Mouse (Mus musculus) embryonic facial prominence, embryonic 10.5 days (tissue): Measurements from ENCODE around the gene Sema4c. TPM values are rescaled to one million over a fixed set of nuclear protein-coding genes. Genes with fewer than 3 reads are reported as not detected.

Experiments
- DNase-seq: peaks from one replicate; pipeline ENCODE4 v3.0.0-alpha.2; 2017; ENCODE audit warnings: low spot score
- H3K27ac ChIP-seq: fragments of 300-500 bp; sonication (generic); replicated peaks from 2 replicates; pipeline ENCODE4 v1.5.1; 2016; ENCODE audit warnings: mild to moderate bottlenecking
- H3K27me3 ChIP-seq: fragments of 300-500 bp; sonication (generic); replicated peaks from 2 replicates; pipeline ENCODE4 v1.6.1; 2016; ENCODE audit warnings: low read depth, mild to moderate bottlenecking; ENCODE audit not compliant: poor library complexity, severe bottlenecking
- H3K36me3 ChIP-seq: fragments of 300-500 bp; sonication (generic); replicated peaks from 2 replicates; pipeline ENCODE4 v1.6.1; 2016; ENCODE audit warnings: mild to moderate bottlenecking, moderate library complexity
- H3K4me1 ChIP-seq: fragments of 300-500 bp; sonication (generic); 2 replicates; pipeline ENCODE4 v1.6.1; 2016
- H3K4me3 ChIP-seq: fragments of 300-500 bp; sonication (generic); 2 replicates; pipeline ENCODE4 v1.5.1; 2016; ENCODE audit warnings: mild to moderate bottlenecking, moderate library complexity
- H3K9me3 ChIP-seq: fragments of 300-500 bp; sonication (generic); 2 replicates; pipeline ENCODE4 v1.6.1; 2016; ENCODE audit warnings: mild to moderate bottlenecking
- WGBS: fragments of 180-500 bp; shearing (Covaris S2); methylation state at CpG from one replicate; pipeline ENCODE4 v1.1.7; 2016; 5-methylcytosine and 5-hydroxymethylcytosine counted together
- polyA plus RNA-seq: library from polyadenylated mRNA; unstranded; fragments of >200 nt; fragmentation: Nextera tagmentation; extraction: Ambion mirVana; gene quantifications from 2 replicates; pipeline ENCODE4 v1.2.1, GENCODE M21; 2016

Sema4c gene
- polyA plus RNA-seq, 1 experiment from 2014 or later: 25.9 TPM

- peaks cover 66% of the 10 kb centered on the region for H3K36me3 ChIP-seq
- no peak for DNase-seq
- H3K4me3 ChIP-seq: peak overlapping the region; percentile 0; the same call in 1 of the 2 replicates
- WGBS: 89% methylated on average over 18 of the region's 18 CpGs
- H3K9me3 ChIP-seq: no peaks in the 10 kb centered on the region
- H3K4me1 ChIP-seq: peaks cover 65% of the 10 kb centered on the region
- no peak overlapping the region for H3K27ac ChIP-seq
- H3K27me3 ChIP-seq: no peaks in the 10 kb centered on the region
These were observed 8.7 kb downstream of the Sema4c start for GRCm38 (mm10) chr1:36549491-36549890.

GRCm38 (mm10) chr1:36548771-36549170 lies 9.4 kb downstream of the Sema4c start:
- no peak for DNase-seq
- no peaks in the 10 kb centered on the region for H3K27me3 ChIP-seq
- 56% methylated on average over 8 of the region's 8 CpGs for WGBS
- peaks cover 58% of the 10 kb centered on the region for H3K4me1 ChIP-seq
- no peak overlapping the region for H3K27ac ChIP-seq
- peaks cover 59% of the 10 kb centered on the region for H3K36me3 ChIP-seq
- H3K9me3 ChIP-seq: no peaks in the 10 kb centered on the region
- H3K4me3 ChIP-seq: peak overlapping the region; percentile 30; the same call in 1 of the 2 replicates

- no peaks in the 10 kb centered on the region for H3K9me3 ChIP-seq
- H3K36me3 ChIP-seq: peaks cover 52% of the 10 kb centered on the region
- H3K27ac ChIP-seq: peak overlapping the region; percentile 89
- H3K4me1 ChIP-seq: peaks cover 55% of the 10 kb centered on the region
- H3K4me3 ChIP-seq: peak overlapping the region; percentile 72; the same call in 1 of the 2 replicates
- DNase-seq: peak; percentile 30
- WGBS: 48% methylated on average over 9 of the region's 9 CpGs
- H3K27me3 ChIP-seq: no peaks in the 10 kb centered on the region
These were observed 10.1 kb downstream of the Sema4c start for GRCm38 (mm10) chr1:36547981-36548598.

GRCm38 (mm10) chr1:36546888-36547471 lies 11.2 kb downstream of the Sema4c start, which contains the start of gene Ankrd39:
Gene Ankrd39, minus strand, starts transcription at chr1:36547445.
- H3K4me1 ChIP-seq: peaks cover 55% of the 10 kb centered on the region
- no peaks in the 10 kb centered on the region for H3K9me3 ChIP-seq
- under 1% methylated on average over 43 of the region's 43 CpGs for WGBS
- peaks cover 50% of the 10 kb centered on the region for H3K36me3 ChIP-seq
- peak; percentile 98 for DNase-seq
- no peaks in the 10 kb centered on the region for H3K27me3 ChIP-seq
- peak within 1 kb of the TSS; percentile 89 for H3K27ac ChIP-seq
- peak within 1 kb of the TSS; percentile 72 for H3K4me3 ChIP-seq

GRCm38 (mm10) chr1:36545845-36546600 lies 12.1 kb downstream of the Sema4c start:
- H3K4me3 ChIP-seq: peak overlapping the region; percentile 72
- no peak overlapping the region; the same call in 1 of the 2 replicates for H3K27ac ChIP-seq
- H3K27me3 ChIP-seq: no peaks in the 10 kb centered on the region
- 73% methylated on average over 19 of the region's 19 CpGs for WGBS
- peaks cover 50% of the 10 kb centered on the region for H3K36me3 ChIP-seq
- DNase-seq: no peak
- H3K9me3 ChIP-seq: no peaks in the 10 kb centered on the region
- peaks cover 54% of the 10 kb centered on the region for H3K4me1 ChIP-seq

GRCm38 (mm10) chr1:36545382-36545781 lies 12.8 kb downstream of the Sema4c start:
- Histone ChIP-seq H3K9me3 (no peaks in the 10 kb centered on the region), H3K27me3 (no peaks in the 10 kb centered on the region), H3K4me3 (no peak overlapping the region), H3K4me1 (peaks cover 49% of the 10 kb centered on the region), H3K27ac (no peak overlapping the region), H3K36me3 (peaks cover 49% of the 10 kb centered on the region)
- WGBS: 79% methylated on average over 2 of the region's 2 CpGs
- DNase-seq: no peak

GRCm38 (mm10) chr1:36542925-36543324 lies 15.2 kb downstream of the Sema4c start:
- 95% methylated on average over 9 of the region's 9 CpGs for WGBS
- H3K36me3 ChIP-seq: peaks cover 45% of the 10 kb centered on the region
- no peak for DNase-seq

GRCm38 (mm10) chr1:36541844-36542243 lies 16.3 kb downstream of the Sema4c start:
- WGBS: 93% methylated on average over 16 of the region's 16 CpGs

More at GRCm38 (mm10) chr1:36542925-36543324, 15.2 kb downstream of the Sema4c start:
- Histone ChIP-seq H3K27me3 (no peaks in the 10 kb centered on the region), H3K4me1 (peaks cover 31% of the 10 kb centered on the region), H3K27ac (no peak overlapping the region), H3K4me3 (no peak overlapping the region), H3K9me3 (no peaks in the 10 kb centered on the region)

GRCm38 (mm10) chr1:36540807-36541206 lies 17.3 kb downstream of the Sema4c start:
- no peaks in the 10 kb centered on the region for H3K27me3 ChIP-seq
- 91% methylated on average over 12 of the region's 12 CpGs for WGBS
- H3K36me3 ChIP-seq: peaks cover 48% of the 10 kb centered on the region
- no peaks in the 10 kb centered on the region for H3K9me3 ChIP-seq
- no peak overlapping the region for H3K4me3 ChIP-seq
- peaks cover 19% of the 10 kb centered on the region for H3K4me1 ChIP-seq
- DNase-seq: no peak
- H3K27ac ChIP-seq: no peak overlapping the region

More at GRCm38 (mm10) chr1:36541844-36542243, 16.3 kb downstream of the Sema4c start:
- H3K4me1 ChIP-seq: peaks cover 21% of the 10 kb centered on the region
- H3K27me3 ChIP-seq: no peaks in the 10 kb centered on the region
- no peak overlapping the region for H3K4me3 ChIP-seq
- H3K9me3 ChIP-seq: no peaks in the 10 kb centered on the region
- H3K36me3 ChIP-seq: peaks cover 48% of the 10 kb centered on the region
- no peak overlapping the region for H3K27ac ChIP-seq
- no peak for DNase-seq

- Histone ChIP-seq H3K27ac (no peak overlapping the region), H3K9me3 (no peaks in the 10 kb centered on the region), H3K27me3 (no peaks in the 10 kb centered on the region), H3K4me3 (no peak overlapping the region), H3K4me1 (peaks cover 18% of the 10 kb centered on the region), H3K36me3 (peaks cover 48% of the 10 kb centered on the region)
- 93% methylated on average over 11 of the region's 11 CpGs for WGBS
- DNase-seq: no peak
These were observed 18.0 kb downstream of the Sema4c start for GRCm38 (mm10) chr1:36540132-36540531.

GRCm38 (mm10) chr1:36539186-36539585 lies 19.0 kb downstream of the Sema4c start, which contains the start of gene Gm42417:
Gene Gm42417, minus strand, starts transcription at chr1:36539429.
- DNase-seq: peak; percentile 48
- 0 out of 2 replicates have a peak within 1 kb of the TSS, but pooled peaks have one; percentile 3 for H3K27ac ChIP-seq

GRCm38 (mm10) chr1:36538727-36539126 lies 19.4 kb downstream of the Sema4c start:
- Histone ChIP-seq H3K36me3 (peaks cover 48% of the 10 kb centered on the region), H3K4me1 (peaks cover 23% of the 10 kb centered on the region), H3K27ac (no peak overlapping the region), H3K27me3 (no peaks in the 10 kb centered on the region), H3K4me3 (no peak overlapping the region), H3K9me3 (no peaks in the 10 kb centered on the region)
- WGBS: 88% methylated on average over 4 of the region's 4 CpGs
- no peak for DNase-seq

More at GRCm38 (mm10) chr1:36539186-36539585, 19.0 kb downstream of the Sema4c start, which contains the start of gene Gm42417:
- Histone ChIP-seq H3K4me1 (peaks cover 18% of the 10 kb centered on the region), H3K36me3 (peaks cover 48% of the 10 kb centered on the region), H3K27me3 (no peaks in the 10 kb centered on the region), H3K9me3 (no peaks in the 10 kb centered on the region), H3K4me3 (no peak within 1 kb of the TSS)
- WGBS: 46% methylated on average over 9 of the region's 9 CpGs
